Mouse (Mus musculus) CD8-positive naive resting alpha-beta T cell, adult 57 days (primary cell): ENCODE measurements around the gene Gas6. TPM values are rescaled to one million over a fixed set of nuclear protein-coding genes. Genes with fewer than 3 reads are reported as not detected.

Source experiments
- total RNA-seq: library from RNA; stranded (reverse); gene quantifications from one replicate; pipeline ENCODE4 v1.2.4, GENCODE M21; 2023

Gas6 gene
- 0.18 TPM for total RNA-seq

DNA sequence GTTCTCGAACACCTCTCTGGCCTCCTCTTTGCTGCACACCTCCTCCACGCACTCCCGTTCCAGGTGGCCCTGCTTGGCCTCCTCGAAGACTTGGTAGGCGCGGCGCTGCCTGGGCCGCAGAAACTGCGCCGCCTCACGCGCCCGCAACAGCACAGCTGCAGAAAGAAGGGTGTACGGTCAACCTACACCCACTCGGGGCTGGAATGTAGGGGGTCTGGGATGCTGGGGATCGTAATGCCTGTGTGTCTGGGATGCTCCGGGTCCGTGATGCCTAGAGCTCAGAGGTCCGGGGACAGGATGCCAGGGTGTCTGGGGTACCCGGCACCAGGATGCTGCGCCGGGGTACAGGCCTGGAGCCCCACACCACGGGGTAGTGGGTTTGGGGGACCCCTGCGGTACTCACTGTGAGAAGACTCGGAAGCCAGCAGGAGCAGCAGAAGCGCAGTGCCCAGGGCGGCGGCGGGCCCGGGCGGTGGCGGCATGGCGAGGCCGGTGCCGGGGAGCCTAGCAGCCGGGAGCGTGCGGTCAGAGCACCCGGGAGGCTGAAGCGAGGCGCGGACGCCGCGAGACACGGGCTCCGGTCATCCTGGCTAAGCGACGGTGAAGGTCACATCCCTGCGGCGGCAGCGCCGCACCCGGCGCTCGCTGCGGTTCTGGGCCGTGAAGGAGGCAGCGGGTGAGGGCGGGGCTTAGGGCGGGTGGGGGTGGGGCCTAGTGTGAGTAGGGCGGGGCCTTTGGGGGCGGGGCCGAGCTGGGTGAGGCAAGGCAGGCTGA is at the start of gene Gas6:
Gas6 (minus strand) TSS at position 633 of the 774 bp plus-strand sequence.

DNA sequence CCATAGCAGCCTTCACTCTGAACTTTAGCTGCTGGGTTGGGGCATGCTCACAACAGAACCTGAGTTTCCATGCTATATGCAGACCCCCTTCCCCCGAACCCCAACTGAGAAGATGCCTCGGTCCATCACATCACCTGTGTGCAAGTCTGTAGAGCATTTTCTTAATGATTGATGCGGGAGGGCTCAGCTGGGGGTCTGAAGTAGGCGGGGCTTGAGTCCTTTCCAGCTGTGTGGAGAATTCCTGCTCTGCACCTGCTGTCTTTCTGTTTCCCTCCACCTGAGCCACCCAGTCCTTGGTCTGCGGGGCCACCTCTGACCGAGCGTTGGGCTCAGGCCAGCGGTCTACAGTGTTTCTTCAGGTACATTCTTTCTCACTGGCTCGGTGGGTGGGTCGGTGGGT is 59.4 kb downstream of the Gas6 start, which contains the start of gene Tmem255b:
Tmem255b (plus strand) TSS at position 301 of the 400 bp plus-strand sequence.

Other genes starting within 250 kb of the Gas6 start
- not detected for gene Adprhl1, start 240.3 kb downstream of the Gas6 start, total RNA-seq
- 18.4 TPM for gene Dcun1d2, start 206.4 kb downstream of the Gas6 start, total RNA-seq
- 17.5 TPM for gene Tmco3, start 206.3 kb downstream of the Gas6 start, total RNA-seq
- 28.4 TPM for gene Tfdp1, start 155.7 kb downstream of the Gas6 start, total RNA-seq
- gene Atp4b, start 97.7 kb downstream of the Gas6 start, total RNA-seq, result not detected
- 0.15 TPM for gene Grk1, start 89.4 kb downstream of the Gas6 start, total RNA-seq
- not detected for gene Tmem255b, start 59.3 kb downstream of the Gas6 start, total RNA-seq
- 5.3 TPM for gene 1700029H14Rik, start 68.0 kb upstream of the Gas6 start, total RNA-seq
- 323 TPM for gene Rasa3, start 183.1 kb upstream of the Gas6 start, total RNA-seq
- gene Cfap97d2, start 211.4 kb upstream of the Gas6 start, total RNA-seq, result not detected